ENCODE assay signal across 8 mouse cellular contexts in the genomic region with DNA sequence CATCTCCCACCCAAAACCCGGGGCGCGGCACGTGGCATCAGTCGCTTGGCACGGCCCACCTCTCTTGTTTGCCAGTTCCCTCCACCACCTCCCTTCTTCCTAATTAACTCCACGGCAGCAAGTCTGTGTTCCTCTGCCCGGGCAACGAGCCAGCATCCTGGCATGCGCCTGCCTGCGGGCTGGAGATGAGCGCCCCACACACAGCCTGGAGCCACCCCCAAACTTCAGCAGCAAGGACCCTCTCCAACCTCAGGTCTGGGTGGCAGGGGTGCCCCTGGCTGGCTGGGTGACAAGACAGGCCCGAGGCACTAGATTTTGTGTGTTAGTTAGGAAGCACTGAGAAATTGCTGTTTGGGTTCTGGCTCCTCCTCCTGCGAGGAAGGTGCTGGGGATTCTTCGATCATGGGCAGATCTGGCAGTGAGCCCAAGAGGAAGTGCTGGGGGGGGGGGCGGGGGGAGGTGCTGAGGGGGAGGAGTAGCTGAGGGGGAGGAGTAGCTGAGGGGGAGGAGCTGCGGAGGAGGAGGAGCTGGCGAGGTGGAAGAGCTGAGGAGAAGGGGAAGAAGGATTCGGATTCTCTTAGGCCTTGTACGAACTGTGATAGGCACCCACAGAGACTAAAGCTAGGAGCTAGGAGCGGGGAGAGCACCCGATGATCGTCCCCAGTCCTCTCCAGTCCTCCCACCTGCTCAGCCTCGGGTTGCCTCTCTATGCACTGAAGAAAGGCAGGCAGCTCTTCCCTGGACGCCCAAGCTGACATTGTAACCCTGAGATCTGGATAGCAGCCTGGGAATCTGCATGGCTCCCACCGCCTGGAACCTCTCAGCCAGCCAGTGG. TPM values are rescaled to one million over a fixed set of nuclear protein-coding genes. Genes with fewer than 3 reads are reported as not detected.
A peak's percentile ranks its signal among the peaks of the same experiment; 100 is the strongest.
DNase-seq lines count a peak whose midpoint lies in the region; ATAC-seq and TF ChIP-seq lines count a peak whose summit lies in the region.

No protein-coding gene starts in this region.

- 0 out of 2 replicates have a peak, but pooled peaks cover 20% of the 10 kb centered on the region for H3K27me3 ChIP-seq in midbrain, embryonic 12.5 days
- H3K27me3 ChIP-seq in small intestine, adult 2 months (ENCODE audit: control insufficient read depth, insufficient read depth, low read length), result peaks cover 5% of the 10 kb centered on the region; the same call in 1 of the 2 replicates

- peak overlapping the region; percentile 13; the same call in 1 of the 2 replicates for H3K4me3 ChIP-seq in midbrain, embryonic 12.5 days
- peak overlapping the region; percentile 45 for H3K4me3 ChIP-seq in small intestine, adult 2 months (ENCODE audit: low read depth, low read length)

- WGBS in midbrain, embryonic 12.5 days, result 4% methylated on average over 23 of the region's 26 CpGs
- 3% methylated on average over 25 of the region's 26 CpGs for WGBS in small intestine, adult 2 months

- H3K4me1 ChIP-seq in midbrain, embryonic 12.5 days, result peaks cover 61% of the 10 kb centered on the region
- peaks cover 4% of the 10 kb centered on the region for H3K4me1 ChIP-seq in small intestine, adult 2 months (ENCODE audit: control insufficient read depth, insufficient read depth, insufficient read length, low read length)

- TF ChIP-seq POLR2A in small intestine, adult 2 months (IDR thresholded peaks at IDR 0.05; ENCODE audit: low read depth, low read length), result 0 out of 2 replicates have a peak, but pooled peaks have one; percentile 25

- intact Hi-C loops in left cerebral cortex, postnatal 4 days (cut with DNase I), result loop anchor here (10.0 kb wide), 1 partner anchor 142 kb away; no protein-coding TSS in a partner anchor

- peak; percentile 60 for DNase-seq in embryo, embryonic 10.5 days (ENCODE audit: low spot score)
- DNase-seq in heart, adult 18-20 months, result peak; percentile 85 to 89
- peak; percentile 86 for DNase-seq in kidney, adult 18-20 months
- peak; percentile 99 for DNase-seq in left cerebral cortex, postnatal 4 days
- DNase-seq in adipocyte (ENCODE audit: low spot score), result no peak

- no peaks in the 10 kb centered on the region for H3K36me3 ChIP-seq in midbrain, embryonic 12.5 days
- no peaks in the 10 kb centered on the region for H3K36me3 ChIP-seq in small intestine, adult 2 months (ENCODE audit: control insufficient read depth, insufficient read depth, low read length)

- peak overlapping the region; percentile 35 for H3K4me2 ChIP-seq in midbrain, embryonic 12.5 days (replicated peaks)

- 0 out of 2 replicates have a peak overlapping the region, but pooled peaks have one; percentile 25 for H3K9ac ChIP-seq in midbrain, embryonic 12.5 days (replicated peaks)

- ATAC-seq in activated CD4-positive, CD25-positive, alpha-beta regulatory T cell, adult 4 months, result peak; percentile 32
- ATAC-seq in midbrain, embryonic 12.5 days (ENCODE audit: low FRiP score, low read depth), result peak; percentile 59

- no peak for TF ChIP-seq CTCF in small intestine, adult 2 months (IDR thresholded peaks at IDR 0.05; ENCODE audit: extremely low read depth, insufficient read length, insufficient replicate concordance, low read depth, low read length)

- H3K27ac ChIP-seq in midbrain, embryonic 12.5 days (replicated peaks), result peak overlapping the region; percentile 57
- no peak overlapping the region for H3K27ac ChIP-seq in small intestine, adult 2 months (ENCODE audit: insufficient read depth, low read depth, low read length)

- H3K9me3 ChIP-seq in midbrain, embryonic 12.5 days, result no peaks in the 10 kb centered on the region

RNA-seq across cellular contexts. Expression of a gene that starts 1.3 kb away (rescaled TPM):
- polyA plus RNA-seq in activated CD4-positive, CD25-positive, alpha-beta regulatory T cell, adult 4 months (2017; shearing (Covaris generic)), result under 1 TPM in 1 of 2 experiments, not detected in 1; 0.19 TPM
- total RNA-seq in heart, adult 18-20 months (2021), result not detected
- total RNA-seq in left cerebral cortex, postnatal 4 days (2021), result not detected
- polyA plus RNA-seq in midbrain, embryonic 12.5 days (2016; fragmentation: Nextera tagmentation; extraction: Ambion mirVana), result not detected in 2 replicates
- not detected in 2 replicates for polyA plus RNA-seq in small intestine, adult 2 months (2012; rRNA removed)
